Mouse (Mus musculus): ENCODE results near the gene Ttll10.

DNA sequence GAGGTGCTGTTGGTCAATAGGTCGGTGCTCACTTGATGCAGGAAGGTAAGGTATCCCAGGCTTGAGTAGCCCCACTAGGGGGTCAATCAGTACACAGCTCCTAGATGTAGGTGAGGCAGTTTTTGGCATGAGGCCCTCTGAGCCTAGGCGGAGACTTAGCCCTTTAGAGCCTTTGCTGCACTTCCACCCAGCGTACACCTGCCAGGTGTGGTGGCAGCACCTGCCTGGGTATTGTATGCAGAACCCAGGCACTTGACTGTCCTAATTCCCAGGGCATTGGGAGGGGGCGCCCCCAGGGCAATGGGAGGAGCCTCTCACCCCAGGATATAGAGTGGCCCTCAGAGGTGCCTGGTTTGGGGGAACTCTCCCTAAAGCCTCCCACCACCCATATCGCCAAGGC is 4.0 kb downstream of the Ttll10 start:
- TF ChIP-seq EP300 (IDR thresholded peaks at IDR 0.05; ENCODE audit: low read depth) (no peak), CTCF (IDR thresholded peaks at IDR 0.05; ENCODE audit: low read depth) (no peak)
